ENCODE assay signal across 25 mouse cellular contexts in genomic region chr4:101466264-101466663, GRCm38 (mm10). TPM values are rescaled to one million over a fixed set of nuclear protein-coding genes. Genes with fewer than 3 reads are reported as not detected.
A peak's percentile ranks its signal among the peaks of the same experiment; 100 is the strongest.
DNase-seq lines count a peak whose midpoint lies in the region; ATAC-seq and TF ChIP-seq lines count a peak whose summit lies in the region.
"Had no signal": no experiment of that assay in that cellular context is flagged by ENCODE, and none has a peak within 500 bp of the region (broad histone marks: within the 10 kb centered on the region; RNA-seq: fewer than 3 reads in every experiment).

No protein-coding gene starts in this region.

- H3K4me3 ChIP-seq in liver, embryonic 14.5 days (ENCODE audit: insufficient read depth in 1 of 2, low read depth in 2 of 2, low read length in 2 of 2): no peak overlapping the region
- H3K4me3 ChIP-seq in liver, embryonic 11.5 days (ENCODE audit: low read depth, low read length): no peak overlapping the region
- H3K4me3 ChIP-seq: hindbrain, embryonic 10.5 days; limb, embryonic 12.5 days; liver, embryonic 12.5 days; midbrain, embryonic 10.5 days had no signal

- H3K27me3 ChIP-seq in liver, embryonic 14.5 days (ENCODE audit: control insufficient read depth, insufficient read depth, low read length): no peaks in the 10 kb centered on the region
- H3K27me3 ChIP-seq in liver, embryonic 11.5 days (replicated peaks; ENCODE audit: control insufficient read depth, insufficient read depth, low read length): no peaks in the 10 kb centered on the region
- H3K27me3 ChIP-seq: limb, embryonic 12.5 days; liver, embryonic 12.5 days had no signal

- no peaks in the 10 kb centered on the region for H3K4me1 ChIP-seq in liver, embryonic 14.5 days (replicated peaks; ENCODE audit: control insufficient read depth in 2 of 2, insufficient read depth in 2 of 2, low read length in 1 of 2)
- H3K4me1 ChIP-seq in liver, embryonic 11.5 days (replicated peaks; ENCODE audit: control insufficient read depth, insufficient read depth, low read length): no peaks in the 10 kb centered on the region
- H3K4me1 ChIP-seq: hindbrain, embryonic 10.5 days; limb, embryonic 12.5 days; liver, embryonic 12.5 days had no signal

- TF ChIP-seq POLR2A in brain, embryonic 14.5 days (IDR thresholded peaks at IDR 0.05; ENCODE audit: borderline replicate concordance, extremely low read depth, insufficient read depth, insufficient read length, poor library complexity, severe bottlenecking): no peak

- no peaks in the 10 kb centered on the region for H3K9me3 ChIP-seq in liver, embryonic 14.5 days (ENCODE audit: control insufficient read depth, low read length)
- H3K9me3 ChIP-seq in liver, embryonic 11.5 days (ENCODE audit: control insufficient read depth, low read length): no peaks in the 10 kb centered on the region
- H3K9me3 ChIP-seq: G1E; hindbrain, embryonic 10.5 days; limb, embryonic 12.5 days; liver, embryonic 12.5 days; midbrain, embryonic 10.5 days had no signal

- peak; percentile 13 for DNase-seq in embryo, embryonic 10.5 days (ENCODE audit: low spot score)
- DNase-seq in embryo, embryonic 11 days: no peak
- DNase-seq in liver, embryonic 14.5 days (ENCODE audit: low read depth in 3 of 3, low spot score in 3 of 3): no peak
- no peak for DNase-seq in liver, embryonic 11.5 days (ENCODE audit: low spot score)
- DNase-seq in 416B (ENCODE audit: low read depth): peak; percentile 47
- no peak for DNase-seq in brain, embryonic 14.5 days (ENCODE audit: low read depth)
- no peak for DNase-seq in spleen, postnatal 36 days (ENCODE audit: low spot score in 2 of 2)
- DNase-seq in frontal cortex, adult 2 months (ENCODE audit: extremely low spot score in 1 of 2, low spot score in 1 of 2): no peak
- DNase-seq: adrenal gland, adult 8-10 months; cerebellum, adult 9-10 months; gastrocnemius, postnatal 10 days; kidney, adult 18-20 months; lung, adult 2 months; right cerebral cortex, postnatal 14 days; spleen, adult 18-20 months; thymus, postnatal 4 days had no signal

- WGBS in liver, embryonic 14.5 days (ENCODE audit: insufficient replicate concordance): 76% methylated on average over 3 of the region's 3 CpGs
- 87% methylated on average over 3 of the region's 3 CpGs for WGBS in liver, embryonic 11.5 days

- TF ChIP-seq CTCF in liver, embryonic 14.5 days (IDR thresholded peaks at IDR 0.05; ENCODE audit: low read depth): peak; percentile 4; the same call in 1 of the 2 replicates
- peak; percentile 16; the same call in 1 of the 2 replicates for TF ChIP-seq CTCF in brain, embryonic 14.5 days (IDR thresholded peaks at IDR 0.05; ENCODE audit: borderline replicate concordance, extremely low read depth, insufficient read depth, insufficient read length)

- H3K9ac ChIP-seq in liver, embryonic 14.5 days (replicated peaks): no peak overlapping the region
- no peak overlapping the region for H3K9ac ChIP-seq in liver, embryonic 11.5 days (ENCODE audit: low read depth, low read length)
- H3K9ac ChIP-seq: limb, embryonic 12.5 days; liver, embryonic 12.5 days had no signal

- H3K27ac ChIP-seq in liver, embryonic 14.5 days: no peak overlapping the region
- no peak overlapping the region for H3K27ac ChIP-seq in liver, embryonic 11.5 days (ENCODE audit: low read depth, low read length)
- H3K27ac ChIP-seq: hindbrain, embryonic 10.5 days; kidney, postnatal 0 days; limb, embryonic 12.5 days; liver, embryonic 12.5 days; macrophage; midbrain, embryonic 10.5 days had no signal

- TF ChIP-seq EP300 in liver, embryonic 14.5 days (IDR thresholded peaks at IDR 0.05; ENCODE audit: low read depth): no peak

- no peak overlapping the region for H3K4me2 ChIP-seq in liver, embryonic 14.5 days (ENCODE audit: low read depth)
- no peak overlapping the region for H3K4me2 ChIP-seq in liver, embryonic 11.5 days
- H3K4me2 ChIP-seq: heart, embryonic 11.5 days; limb, embryonic 12.5 days; liver, embryonic 12.5 days had no signal

- no peak for ATAC-seq in liver, embryonic 14.5 days (ENCODE audit: insufficient read depth)
- no peak for ATAC-seq in liver, embryonic 11.5 days (replicated peaks; ENCODE audit: low FRiP score)
- ATAC-seq: activated CD4-positive, CD25-positive, alpha-beta regulatory T cell, adult 4 months; liver, embryonic 12.5 days had no signal

- H3K36me3 ChIP-seq in liver, embryonic 14.5 days (replicated peaks; ENCODE audit: control insufficient read depth, insufficient read depth, low read depth): no peaks in the 10 kb centered on the region
- H3K36me3 ChIP-seq in liver, embryonic 11.5 days (ENCODE audit: control insufficient read depth, insufficient read depth, low read length): 0 out of 2 replicates have a peak, but pooled peaks cover 2% of the 10 kb centered on the region
- H3K36me3 ChIP-seq: G1E; limb, embryonic 12.5 days had no signal

RNA-seq across cellular contexts. Expression of gene Dnajc6, which starts 30.2 kb away (rescaled TPM):
- polyA plus RNA-seq in liver, embryonic 14.5 days (2012; rRNA removed): 0.15 and 0.16 TPM in 2 replicates
- polyA plus RNA-seq in liver, embryonic 14.5 days (2014; fragmentation: Nextera tagmentation; extraction: Ambion mirVana): 0.08 and 0.16 TPM in 2 replicates
- polyA plus RNA-seq in liver, embryonic 11.5 days (2014; fragmentation: Nextera tagmentation; extraction: Ambion mirVana): 0.14 and 0.22 TPM in 2 replicates
- 37.1 and 56.5 TPM in 2 replicates for polyA plus RNA-seq in brain, embryonic 14.5 days (2012; rRNA removed)
- polyA plus RNA-seq in frontal cortex, adult 2 months (2012; rRNA removed): 136 and 149 TPM in 2 replicates
- polyA plus RNA-seq: G1E, macrophage had no signal

RNA-seq across cellular contexts. Expression of gene Ak4, which starts 47.2 kb away (rescaled TPM):
- polyA plus RNA-seq in liver, embryonic 14.5 days (2012; rRNA removed): 6.4 and 6.5 TPM in 2 replicates
- 3.5 and 4.5 TPM in 2 replicates for polyA plus RNA-seq in liver, embryonic 14.5 days (2014; fragmentation: Nextera tagmentation; extraction: Ambion mirVana)
- polyA plus RNA-seq in liver, embryonic 11.5 days (2014; fragmentation: Nextera tagmentation; extraction: Ambion mirVana): 14.8 and 17.0 TPM in 2 replicates
- polyA plus RNA-seq in brain, embryonic 14.5 days (2012; rRNA removed): 7.5 and 9.1 TPM in 2 replicates
- polyA plus RNA-seq in frontal cortex, adult 2 months (2012; rRNA removed): 25.6 and 25.7 TPM in 2 replicates
- polyA plus RNA-seq: G1E had no signal

Comparison
In these comparisons a context has a peak if more than half of its experiments do, and no peak if none do; other contexts are left out.
1. DNase-seq: peak in embryo, embryonic 10.5 days (single experiment) and 416B (single experiment); none in embryo, embryonic 11 days (single experiment), liver, embryonic 14.5 days (0 of 3), liver, embryonic 11.5 days (single experiment), brain, embryonic 14.5 days (single experiment), spleen, postnatal 36 days (0 of 2) and frontal cortex, adult 2 months (0 of 2).
2. RNA of gene Dnajc6, which starts 30.2 kb away (polyA plus RNA-seq): 136 to 149 TPM in frontal cortex, adult 2 months and 37.1 to 56.5 TPM in brain, embryonic 14.5 days; 0.08 to 0.16 TPM in liver, embryonic 14.5 days and 0.14 to 0.22 TPM in liver, embryonic 11.5 days; every median in the first group is over 10 times any median in the second.